Mouse (Mus musculus) testis, adult 10 weeks (tissue): Measurements from ENCODE around the gene Rcbtb1. TPM values are rescaled to one million over a fixed set of nuclear protein-coding genes. Genes with fewer than 3 reads are reported as not detected.

ENCODE experiments used
- polyA plus RNA-seq: library from polyadenylated mRNA; stranded (reverse); fragments of 350-450 nt; fragmentation: Illumina TruSeq; extraction: RNeasy Lipid Tissue Mini Kit (QIAGEN cat#74804); gene quantifications from one replicate; pipeline ENCODE4 v1.2.3, GENCODE M21; 2014; ENCODE audit warnings: low read depth, low replicate concordance

Gene Rcbtb1
- 12.7 TPM for polyA plus RNA-seq

GRCm38 (mm10) chr14:59200711-59201603, at the start of gene Rcbtb1:
Gene Rcbtb1, plus strand, starts transcription at chr14:59201209.

GRCm38 (mm10) chr14:59178649-59179048, 22.4 kb upstream of the Rcbtb1 start, which contains the start of gene Gm5142:
Gene Gm5142, minus strand, starts transcription at chr14:59178749.

GRCm38 (mm10) chr14:59260056-59260455, 59.0 kb downstream of the Rcbtb1 start, which contains the start of gene Gm6904:
Gene Gm6904, minus strand, starts transcription at chr14:59260216.

Other genes with a start within 250 kb of the Rcbtb1 start
- 1,303 TPM for gene 1700129C05Rik, start 58.3 kb upstream of the Rcbtb1 start, polyA plus RNA-seq
- 663 TPM for gene Gm5142, start 22.5 kb upstream of the Rcbtb1 start, polyA plus RNA-seq
- not detected for gene Gm6904, start 59.0 kb downstream of the Rcbtb1 start, polyA plus RNA-seq
- gene Phf11a, start 96.3 kb downstream of the Rcbtb1 start, polyA plus RNA-seq = not detected
- 0.48 TPM for gene Phf11b, start 140.1 kb downstream of the Rcbtb1 start, polyA plus RNA-seq
- 3.7 TPM for gene Phf11d, start 164.3 kb downstream of the Rcbtb1 start, polyA plus RNA-seq
- gene Phf11c, start 194.2 kb downstream of the Rcbtb1 start, polyA plus RNA-seq = 5.5 TPM
- gene Setdb2, start 239.7 kb downstream of the Rcbtb1 start, polyA plus RNA-seq = 34.7 TPM
- gene Cab39l, start 239.8 kb downstream of the Rcbtb1 start, polyA plus RNA-seq = 184 TPM